In genomic region chr10:59506711-59507110, GRCm38 (mm10) we compare ENCODE assay signal across 26 mouse cellular contexts.
DNase-seq lines count a peak whose midpoint lies in the region; ATAC-seq and TF ChIP-seq lines count a peak whose summit lies in the region.
"Had no signal": no experiment of that assay in that cellular context is flagged by ENCODE, and none has a peak within 500 bp of the region (broad histone marks: within the 10 kb centered on the region; RNA-seq: fewer than 3 reads in every experiment).

No protein-coding gene starts in this region.

- DNase-seq in heart, adult 11 months, result peak; percentile 34
- DNase-seq in heart, postnatal 14 days, result no peak
- DNase-seq in stomach, postnatal 0 days (ENCODE audit: low spot score), result no peak
- DNase-seq in layer of hippocampus, adult 8-10 months (ENCODE audit: low spot score in 2 of 2), result no peak
- DNase-seq: adrenal gland, adult 8-10 months; adrenal gland, postnatal 25 days; cerebellum, adult 11-12 months; cerebellum, adult 8-10 months; cerebellum, postnatal 10 days; cerebellum, postnatal 36 days; embryo, embryonic 11 days; gastrocnemius, postnatal 10 days; gastrocnemius, postnatal 36 days had no signal

- H3K27ac ChIP-seq in intestine, embryonic 15.5 days, result no peak overlapping the region
- H3K27ac ChIP-seq in intestine, embryonic 16.5 days (ENCODE audit: low read length), result no peak overlapping the region; the same call in 1 of the 2 replicates
- peak overlapping the region; percentile 59; the same call in 1 of the 2 replicates for H3K27ac ChIP-seq in stomach, embryonic 14.5 days (ENCODE audit: low read length)
- H3K27ac ChIP-seq in stomach, postnatal 0 days (replicated peaks), result no peak overlapping the region
- 0 out of 2 replicates have a peak overlapping the region, but pooled peaks have one; percentile 14 for H3K27ac ChIP-seq in stomach, embryonic 16.5 days (ENCODE audit: low read length)
- H3K27ac ChIP-seq: embryonic facial prominence, embryonic 10.5 days; embryonic facial prominence, embryonic 13.5 days; forebrain, embryonic 10.5 days; forebrain, embryonic 13.5 days; hindbrain, embryonic 12.5 days; hindbrain, embryonic 15.5 days had no signal

- no peaks in the 10 kb centered on the region for H3K36me3 ChIP-seq in intestine, embryonic 15.5 days
- H3K36me3 ChIP-seq in intestine, embryonic 16.5 days (ENCODE audit: control insufficient read depth, insufficient read depth, low read length), result no peaks in the 10 kb centered on the region
- no peaks in the 10 kb centered on the region for H3K36me3 ChIP-seq in stomach, embryonic 14.5 days (ENCODE audit: control insufficient read depth, insufficient read depth, low read length)
- no peaks in the 10 kb centered on the region for H3K36me3 ChIP-seq in stomach, postnatal 0 days (ENCODE audit: control insufficient read depth, insufficient read depth, low read length)
- no peaks in the 10 kb centered on the region for H3K36me3 ChIP-seq in stomach, embryonic 16.5 days (ENCODE audit: control insufficient read depth, insufficient read depth, low read length)
- H3K36me3 ChIP-seq: embryonic facial prominence, embryonic 10.5 days; embryonic facial prominence, embryonic 13.5 days; forebrain, embryonic 10.5 days; heart, embryonic 12.5 days; hindbrain, embryonic 12.5 days; hindbrain, embryonic 15.5 days had no signal

- no peaks in the 10 kb centered on the region for H3K27me3 ChIP-seq in intestine, embryonic 15.5 days (replicated peaks)
- no peaks in the 10 kb centered on the region for H3K27me3 ChIP-seq in intestine, embryonic 16.5 days (replicated peaks; ENCODE audit: control insufficient read depth, insufficient read depth, low read length)
- no peaks in the 10 kb centered on the region for H3K27me3 ChIP-seq in stomach, embryonic 14.5 days (ENCODE audit: control insufficient read depth, insufficient read depth, low read length)
- no peaks in the 10 kb centered on the region for H3K27me3 ChIP-seq in stomach, postnatal 0 days (ENCODE audit: control insufficient read depth, insufficient read depth, low read length)
- H3K27me3 ChIP-seq in stomach, embryonic 16.5 days (ENCODE audit: control insufficient read depth, insufficient read depth, low read length), result no peaks in the 10 kb centered on the region
- H3K27me3 ChIP-seq: embryonic facial prominence, embryonic 13.5 days; forebrain, embryonic 13.5 days; heart, embryonic 12.5 days; hindbrain, embryonic 12.5 days; hindbrain, embryonic 15.5 days had no signal

- H3K9me3 ChIP-seq in intestine, embryonic 15.5 days, result no peaks in the 10 kb centered on the region
- no peaks in the 10 kb centered on the region for H3K9me3 ChIP-seq in intestine, embryonic 16.5 days (ENCODE audit: control insufficient read depth, low read length)
- no peaks in the 10 kb centered on the region for H3K9me3 ChIP-seq in stomach, embryonic 14.5 days (ENCODE audit: control insufficient read depth, low read depth, low read length)
- H3K9me3 ChIP-seq in stomach, postnatal 0 days (ENCODE audit: control insufficient read depth, low read length), result no peaks in the 10 kb centered on the region
- no peaks in the 10 kb centered on the region for H3K9me3 ChIP-seq in stomach, embryonic 16.5 days (replicated peaks; ENCODE audit: control insufficient read depth, low read length)
- H3K9me3 ChIP-seq: embryonic facial prominence, embryonic 10.5 days; embryonic facial prominence, embryonic 13.5 days; forebrain, embryonic 10.5 days; forebrain, embryonic 13.5 days; heart, embryonic 12.5 days; hindbrain, embryonic 12.5 days; hindbrain, embryonic 15.5 days had no signal

- H3K4me2 ChIP-seq in intestine, embryonic 15.5 days (replicated peaks), result no peak overlapping the region
- H3K4me2 ChIP-seq in intestine, embryonic 16.5 days (ENCODE audit: low read depth, low read length), result no peak overlapping the region
- no peak overlapping the region for H3K4me2 ChIP-seq in stomach, embryonic 14.5 days (replicated peaks; ENCODE audit: low read depth, low read length)
- no peak overlapping the region for H3K4me2 ChIP-seq in stomach, postnatal 0 days (replicated peaks; ENCODE audit: low read depth)
- H3K4me2 ChIP-seq in stomach, embryonic 16.5 days (ENCODE audit: low read depth, low read length), result no peak overlapping the region
- H3K4me2 ChIP-seq: embryonic facial prominence, embryonic 13.5 days; forebrain, embryonic 13.5 days; heart, embryonic 12.5 days; hindbrain, embryonic 12.5 days; hindbrain, embryonic 15.5 days had no signal

- 37% methylated on average over 5 of the region's 5 CpGs for WGBS in intestine, embryonic 15.5 days
- 53% methylated on average over 5 of the region's 5 CpGs for WGBS in intestine, embryonic 16.5 days
- 28% methylated on average over 5 of the region's 5 CpGs for WGBS in stomach, embryonic 14.5 days
- 50% methylated on average over 5 of the region's 5 CpGs for WGBS in stomach, postnatal 0 days
- 36% methylated on average over 5 of the region's 5 CpGs for WGBS in stomach, embryonic 16.5 days

- peaks cover 21% of the 10 kb centered on the region; the same call in 1 of the 2 replicates for H3K4me1 ChIP-seq in intestine, embryonic 15.5 days (replicated peaks)
- peaks cover 29% of the 10 kb centered on the region for H3K4me1 ChIP-seq in intestine, embryonic 16.5 days (ENCODE audit: control insufficient read depth, insufficient read depth, low read length)
- peaks cover 27% of the 10 kb centered on the region for H3K4me1 ChIP-seq in stomach, embryonic 14.5 days (ENCODE audit: control insufficient read depth, insufficient read depth, low read length)
- H3K4me1 ChIP-seq in stomach, postnatal 0 days (replicated peaks; ENCODE audit: control insufficient read depth, insufficient read depth), result no peaks in the 10 kb centered on the region
- peaks cover 37% of the 10 kb centered on the region for H3K4me1 ChIP-seq in stomach, embryonic 16.5 days (ENCODE audit: control insufficient read depth, insufficient read depth, low read length)

- no peak for TF ChIP-seq CTCF in stomach, postnatal 0 days (IDR thresholded peaks at IDR 0.05; ENCODE audit: low read depth)

- H3K4me3 ChIP-seq in intestine, embryonic 15.5 days (replicated peaks), result no peak overlapping the region
- no peak overlapping the region for H3K4me3 ChIP-seq in intestine, embryonic 16.5 days (ENCODE audit: low read length)
- H3K4me3 ChIP-seq in stomach, embryonic 14.5 days (ENCODE audit: low read depth, low read length), result no peak overlapping the region
- no peak overlapping the region for H3K4me3 ChIP-seq in stomach, postnatal 0 days (ENCODE audit: low read depth, low read length)
- H3K4me3 ChIP-seq in stomach, embryonic 16.5 days (replicated peaks; ENCODE audit: low read length), result no peak overlapping the region
- H3K4me3 ChIP-seq: embryonic facial prominence, embryonic 10.5 days; embryonic facial prominence, embryonic 13.5 days; forebrain, embryonic 10.5 days; forebrain, embryonic 13.5 days; heart, embryonic 12.5 days; hindbrain, embryonic 12.5 days; hindbrain, embryonic 15.5 days had no signal

- peak; percentile 48; the same call in 1 of the 2 replicates for ATAC-seq in intestine, embryonic 15.5 days
- no peak; the same call in 1 of the 2 replicates for ATAC-seq in intestine, embryonic 16.5 days
- ATAC-seq in stomach, embryonic 14.5 days (ENCODE audit: insufficient number of reproducible peaks, insufficient read depth, low FRiP score, low read depth), result no peak
- ATAC-seq in stomach, postnatal 0 days (ENCODE audit: low FRiP score, low TSS enrichment), result no peak
- ATAC-seq in stomach, embryonic 16.5 days (ENCODE audit: insufficient read depth, low FRiP score), result no peak
- ATAC-seq: activated CD4-positive, CD25-positive, alpha-beta regulatory T cell, adult 4 months; forebrain, embryonic 13.5 days; forebrain, embryonic 16.5 days had no signal

- TF ChIP-seq EP300 in stomach, postnatal 0 days (optimal IDR thresholded peaks at IDR 0.05), result no peak

- H3K9ac ChIP-seq in intestine, embryonic 15.5 days, result no peak overlapping the region
- H3K9ac ChIP-seq in intestine, embryonic 16.5 days (ENCODE audit: low read depth, low read length), result no peak overlapping the region
- no peak overlapping the region for H3K9ac ChIP-seq in stomach, embryonic 14.5 days (replicated peaks; ENCODE audit: low read depth, low read length)
- H3K9ac ChIP-seq in stomach, postnatal 0 days (ENCODE audit: low read length), result no peak overlapping the region
- no peak overlapping the region for H3K9ac ChIP-seq in stomach, embryonic 16.5 days (ENCODE audit: low read length)
- H3K9ac ChIP-seq: embryonic facial prominence, embryonic 13.5 days; forebrain, embryonic 13.5 days; heart, embryonic 12.5 days; hindbrain, embryonic 12.5 days; hindbrain, embryonic 15.5 days had no signal

- intact Hi-C loops in heart, postnatal 14 days (cut with DNase I), result no loop called here

Comparison
In these comparisons a context has a peak if more than half of its experiments do, and no peak if none do; other contexts are left out.
1. H3K27ac ChIP-seq: peak in stomach, embryonic 14.5 days (single experiment) and stomach, embryonic 16.5 days (single experiment); none in intestine, embryonic 15.5 days (single experiment), intestine, embryonic 16.5 days (single experiment) and stomach, postnatal 0 days (single experiment).